Mouse (Mus musculus): ENCODE measurements around the gene Dync1h1. TPM values are rescaled to one million over a fixed set of nuclear protein-coding genes. Genes with fewer than 3 reads are reported as not detected.

Gene Dync1h1
- polyA plus RNA-seq, 1 experiment from 2014 or later, result 8.3 TPM

- peak; percentile 77; the same call in 1 of the 2 replicates for TF ChIP-seq EP300 (IDR thresholded peaks at IDR 0.05; ENCODE audit: low read depth)
- no peak for TF ChIP-seq CTCF (IDR thresholded peaks at IDR 0.05; ENCODE audit: low read depth)
- peak overlapping the region; percentile 100 for H3K4me3 ChIP-seq (ENCODE audit: low read depth, low read length)
- peaks cover 33% of the 10 kb centered on the region for H3K4me1 ChIP-seq (ENCODE audit: insufficient read depth)
- peak overlapping the region; percentile 86 for H3K27ac ChIP-seq (ENCODE audit: low read depth)
- H3K27me3 ChIP-seq (ENCODE audit: insufficient read depth, low read length), result no peaks in the 10 kb centered on the region
- H3K9me3 ChIP-seq (ENCODE audit: low read length), result no peaks in the 10 kb centered on the region
- ATAC-seq (peak; percentile 93), DNase-seq (peak; percentile 99)
- H3K9ac ChIP-seq (replicated peaks), result peak overlapping the region; percentile 94
- peak overlapping the region; percentile 99 for H3K4me2 ChIP-seq (ENCODE audit: low read depth, low read length)
- WGBS (ENCODE audit: insufficient replicate concordance), result 1% methylated on average over 70 of the region's 89 CpGs
- peaks cover 30% of the 10 kb centered on the region for H3K36me3 ChIP-seq (replicated peaks; ENCODE audit: insufficient read depth, low read length)
Observed at GRCm38 (mm10) chr12:110696173-110696974, 95.1 kb downstream of the Dync1h1 start.

- Histone ChIP-seq H3K4me1 (ENCODE audit: insufficient read depth) (peaks cover 33% of the 10 kb centered on the region), H3K9me3 (ENCODE audit: low read length) (no peaks in the 10 kb centered on the region), H3K4me2 (ENCODE audit: low read depth, low read length) (peak overlapping the region; percentile 99), H3K4me3 (ENCODE audit: low read depth, low read length) (peak overlapping the region; percentile 100), H3K9ac (replicated peaks) (peak overlapping the region; percentile 84), H3K27ac (ENCODE audit: low read depth) (peak overlapping the region; percentile 82), H3K36me3 (replicated peaks; ENCODE audit: insufficient read depth, low read length) (peaks cover 24% of the 10 kb centered on the region), H3K27me3 (ENCODE audit: insufficient read depth, low read length) (no peaks in the 10 kb centered on the region)
- ATAC-seq, result no peak
- DNase-seq, result no peak
- no peak for TF ChIP-seq CTCF (IDR thresholded peaks at IDR 0.05; ENCODE audit: low read depth)
- no peak for TF ChIP-seq EP300 (IDR thresholded peaks at IDR 0.05; ENCODE audit: low read depth)
- WGBS (ENCODE audit: insufficient replicate concordance), result 32% methylated on average over 9 of the region's 9 CpGs
Observed at GRCm38 (mm10) chr12:110696975-110697400, 95.7 kb downstream of the Dync1h1 start.

- Histone ChIP-seq H3K9me3 (ENCODE audit: low read length) (no peaks in the 10 kb centered on the region), H3K36me3 (replicated peaks; ENCODE audit: insufficient read depth, low read length) (peaks cover 21% of the 10 kb centered on the region), H3K4me2 (ENCODE audit: low read depth, low read length) (peak overlapping the region; percentile 99), H3K4me1 (ENCODE audit: insufficient read depth) (peaks cover 33% of the 10 kb centered on the region), H3K9ac (replicated peaks) (no peak overlapping the region), H3K4me3 (ENCODE audit: low read depth, low read length) (no peak overlapping the region), H3K27ac (ENCODE audit: low read depth) (peak overlapping the region; percentile 70; the same call in 1 of the 2 replicates), H3K27me3 (ENCODE audit: insufficient read depth, low read length) (no peaks in the 10 kb centered on the region)
- DNase-seq (no peak), ATAC-seq (no peak)
- no peak for TF ChIP-seq CTCF (IDR thresholded peaks at IDR 0.05; ENCODE audit: low read depth)
- TF ChIP-seq EP300 (IDR thresholded peaks at IDR 0.05; ENCODE audit: low read depth), result no peak
- 47% methylated on average over 5 of the region's 5 CpGs for WGBS (ENCODE audit: insufficient replicate concordance)
Observed at GRCm38 (mm10) chr12:110697457-110697856, 96.2 kb downstream of the Dync1h1 start.

GRCm38 (mm10) chr12:110698080-110698479, 96.8 kb downstream of the Dync1h1 start:
- ATAC-seq (no peak), DNase-seq (no peak)
- WGBS (ENCODE audit: insufficient replicate concordance), result 69% methylated on average over 1 of the region's 1 CpGs
- Histone ChIP-seq H3K4me2 (ENCODE audit: low read depth, low read length) (peak overlapping the region; percentile 49), H3K9ac (replicated peaks) (peak overlapping the region; percentile 3; the same call in 1 of the 2 replicates), H3K27me3 (ENCODE audit: insufficient read depth, low read length) (no peaks in the 10 kb centered on the region), H3K4me3 (ENCODE audit: low read depth, low read length) (no peak overlapping the region), H3K27ac (ENCODE audit: low read depth) (peak overlapping the region; percentile 70), H3K36me3 (replicated peaks; ENCODE audit: insufficient read depth, low read length) (peaks cover 16% of the 10 kb centered on the region), H3K4me1 (ENCODE audit: insufficient read depth) (peaks cover 33% of the 10 kb centered on the region), H3K9me3 (ENCODE audit: low read length) (no peaks in the 10 kb centered on the region)
- TF ChIP-seq CTCF (IDR thresholded peaks at IDR 0.05; ENCODE audit: low read depth), result no peak
- no peak for TF ChIP-seq EP300 (IDR thresholded peaks at IDR 0.05; ENCODE audit: low read depth)

- H3K27ac ChIP-seq (ENCODE audit: low read depth), result peak overlapping the region; percentile 70
- 20% methylated on average over 15 of the region's 15 CpGs for WGBS (ENCODE audit: insufficient replicate concordance)
- H3K9me3 ChIP-seq (ENCODE audit: low read length), result no peaks in the 10 kb centered on the region
- DNase-seq (peak; percentile 35), ATAC-seq (no peak)
- H3K4me3 ChIP-seq (ENCODE audit: low read depth, low read length), result 0 out of 2 replicates have a peak overlapping the region, but pooled peaks have one; percentile 9
- peaks cover 11% of the 10 kb centered on the region for H3K36me3 ChIP-seq (replicated peaks; ENCODE audit: insufficient read depth, low read length)
- TF ChIP-seq CTCF (IDR thresholded peaks at IDR 0.05; ENCODE audit: low read depth) (no peak), EP300 (IDR thresholded peaks at IDR 0.05; ENCODE audit: low read depth) (no peak)
- H3K27me3 ChIP-seq (ENCODE audit: insufficient read depth, low read length), result no peaks in the 10 kb centered on the region
- peak overlapping the region; percentile 49 for H3K4me2 ChIP-seq (ENCODE audit: low read depth, low read length)
- peak overlapping the region; percentile 3; the same call in 1 of the 2 replicates for H3K9ac ChIP-seq (replicated peaks)
- H3K4me1 ChIP-seq (ENCODE audit: insufficient read depth), result peaks cover 33% of the 10 kb centered on the region
Observed at GRCm38 (mm10) chr12:110698523-110699170, 97.4 kb downstream of the Dync1h1 start.

GRCm38 (mm10) chr12:110699171-110699547, 97.9 kb downstream of the Dync1h1 start:
- Histone ChIP-seq H3K27ac (ENCODE audit: low read depth) (peak overlapping the region; percentile 70), H3K4me3 (ENCODE audit: low read depth, low read length) (0 out of 2 replicates have a peak overlapping the region, but pooled peaks have one; percentile 9)

More at GRCm38 (mm10) chr12:110699171-110699547, 97.9 kb downstream of the Dync1h1 start:
- Histone ChIP-seq H3K9ac (replicated peaks) (peak overlapping the region; percentile 3; the same call in 1 of the 2 replicates), H3K27me3 (ENCODE audit: insufficient read depth, low read length) (no peaks in the 10 kb centered on the region), H3K9me3 (ENCODE audit: low read length) (no peaks in the 10 kb centered on the region), H3K4me1 (ENCODE audit: insufficient read depth) (peaks cover 33% of the 10 kb centered on the region), H3K36me3 (replicated peaks; ENCODE audit: insufficient read depth, low read length) (peaks cover 7% of the 10 kb centered on the region; the same call in 1 of the 2 replicates), H3K4me2 (ENCODE audit: low read depth, low read length) (peak overlapping the region; percentile 49)
- ATAC-seq (no peak), DNase-seq (no peak)
- 43% methylated on average over 2 of the region's 2 CpGs for WGBS (ENCODE audit: insufficient replicate concordance)
- TF ChIP-seq CTCF (IDR thresholded peaks at IDR 0.05; ENCODE audit: low read depth) (no peak), EP300 (IDR thresholded peaks at IDR 0.05; ENCODE audit: low read depth) (no peak)

Data from liver, postnatal 0 days (tissue).